Mouse (Mus musculus): ENCODE results near the gene Tbc1d10c. TPM values are rescaled to one million over a fixed set of nuclear protein-coding genes. Genes with fewer than 3 reads are reported as not detected.

Tbc1d10c gene
- total RNA-seq, 2 experiments from 2014 or later = 9.3 to 30.7 TPM

Other genes starting within 250 kb of the Tbc1d10c start
Only the 30 nearest of the 31 such genes appear.
- gene Aldh3b3, start 232.6 kb downstream of the Tbc1d10c start, total RNA-seq (2014; fragmentation: Nextera tagmentation) = not detected in 2 replicates
- not detected in 2 replicates for gene Aldh3b3, start 232.6 kb downstream of the Tbc1d10c start, total RNA-seq (2017)
- gene Aldh3b2, start 219.0 kb downstream of the Tbc1d10c start, total RNA-seq (2014; fragmentation: Nextera tagmentation) = 0.50 TPM in 1 of 2 replicates, not detected in the other
- gene Aldh3b2, start 219.0 kb downstream of the Tbc1d10c start, total RNA-seq (2017) = 0.99 TPM in 1 of 2 replicates, not detected in the other
- gene Acy3, start 204.7 kb downstream of the Tbc1d10c start, total RNA-seq (2014; fragmentation: Nextera tagmentation) = 5.6 and 8.0 TPM in 2 replicates
- 2.3 and 2.5 TPM in 2 replicates for gene Acy3, start 204.7 kb downstream of the Tbc1d10c start, total RNA-seq (2017)
- not detected in 2 replicates for gene Tbx10, start 198.5 kb downstream of the Tbc1d10c start, total RNA-seq (2014; fragmentation: Nextera tagmentation)
- not detected in 2 replicates for gene Tbx10, start 198.5 kb downstream of the Tbc1d10c start, total RNA-seq (2017)
- 21.5 and 29.8 TPM in 2 replicates for gene Nudt8, start 190.7 kb downstream of the Tbc1d10c start, total RNA-seq (2014; fragmentation: Nextera tagmentation)
- gene Nudt8, start 190.7 kb downstream of the Tbc1d10c start, total RNA-seq (2017) = 19.5 and 21.1 TPM in 2 replicates
- 1.9 and 5.4 TPM in 2 replicates for gene Gm49405, start 190.7 kb downstream of the Tbc1d10c start, total RNA-seq (2014; fragmentation: Nextera tagmentation)
- 1.5 and 2.0 TPM in 2 replicates for gene Gm49405, start 190.7 kb downstream of the Tbc1d10c start, total RNA-seq (2017)
- gene Doc2g, start 188.0 kb downstream of the Tbc1d10c start, total RNA-seq (2014; fragmentation: Nextera tagmentation) = 2.1 and 7.4 TPM in 2 replicates
- 3.8 and 4.0 TPM in 2 replicates for gene Doc2g, start 188.0 kb downstream of the Tbc1d10c start, total RNA-seq (2017)
- 210 and 232 TPM in 2 replicates for gene Ndufv1, start 178.5 kb downstream of the Tbc1d10c start, total RNA-seq (2014; fragmentation: Nextera tagmentation)
- gene Ndufv1, start 178.5 kb downstream of the Tbc1d10c start, total RNA-seq (2017) = 285 and 306 TPM in 2 replicates
- gene Gstp1, start 153.3 kb downstream of the Tbc1d10c start, total RNA-seq (2014; fragmentation: Nextera tagmentation) = 623 and 805 TPM in 2 replicates
- gene Gstp1, start 153.3 kb downstream of the Tbc1d10c start, total RNA-seq (2017) = 123 and 220 TPM in 2 replicates
- gene Gstp2, start 145.3 kb downstream of the Tbc1d10c start, total RNA-seq (2014; fragmentation: Nextera tagmentation) = not detected in 2 replicates
- not detected in 2 replicates for gene Gstp2, start 145.3 kb downstream of the Tbc1d10c start, total RNA-seq (2017)
- gene Gstp3, start 131.7 kb downstream of the Tbc1d10c start, total RNA-seq (2014; fragmentation: Nextera tagmentation) = 28.5 and 40.7 TPM in 2 replicates
- 16.4 and 37.6 TPM in 2 replicates for gene Gstp3, start 131.7 kb downstream of the Tbc1d10c start, total RNA-seq (2017)
- not detected in 2 replicates for gene Cabp2, start 109.7 kb downstream of the Tbc1d10c start, total RNA-seq (2014; fragmentation: Nextera tagmentation)
- not detected in 2 replicates for gene Cabp2, start 109.7 kb downstream of the Tbc1d10c start, total RNA-seq (2017)
- 65.1 and 75.8 TPM in 2 replicates for gene Cdk2ap2, start 94.1 kb downstream of the Tbc1d10c start, total RNA-seq (2014; fragmentation: Nextera tagmentation)
- gene Cdk2ap2, start 94.1 kb downstream of the Tbc1d10c start, total RNA-seq (2017) = 6.7 and 16.1 TPM in 2 replicates
- gene Pitpnm1, start 91.3 kb downstream of the Tbc1d10c start, total RNA-seq (2014; fragmentation: Nextera tagmentation) = 42.3 and 44.1 TPM in 2 replicates
- 7.4 and 7.7 TPM in 2 replicates for gene Pitpnm1, start 91.3 kb downstream of the Tbc1d10c start, total RNA-seq (2017)
- 25.9 and 31.2 TPM in 2 replicates for gene Aip, start 65.4 kb downstream of the Tbc1d10c start, total RNA-seq (2014; fragmentation: Nextera tagmentation)
- gene Aip, start 65.4 kb downstream of the Tbc1d10c start, total RNA-seq (2017) = 16.9 and 23.2 TPM in 2 replicates
- not detected in 2 replicates for gene Gpr152, start 51.5 kb downstream of the Tbc1d10c start, total RNA-seq (2014; fragmentation: Nextera tagmentation)
- gene Gpr152, start 51.5 kb downstream of the Tbc1d10c start, total RNA-seq (2017) = not detected in 2 replicates
- gene Cabp4, start 47.3 kb downstream of the Tbc1d10c start, total RNA-seq (2014; fragmentation: Nextera tagmentation) = 0.39 and 1.5 TPM in 2 replicates
- not detected in 2 replicates for gene Cabp4, start 47.3 kb downstream of the Tbc1d10c start, total RNA-seq (2017)
- gene Coro1b, start 42.7 kb downstream of the Tbc1d10c start, total RNA-seq (2014; fragmentation: Nextera tagmentation) = 103 and 123 TPM in 2 replicates
- gene Coro1b, start 42.7 kb downstream of the Tbc1d10c start, total RNA-seq (2017) = 42.8 and 97.1 TPM in 2 replicates
- gene Ptprcap, start 37.7 kb downstream of the Tbc1d10c start, total RNA-seq (2014; fragmentation: Nextera tagmentation) = 53.0 and 63.6 TPM in 2 replicates
- gene Ptprcap, start 37.7 kb downstream of the Tbc1d10c start, total RNA-seq (2017) = 104 and 112 TPM in 2 replicates
- gene Rps6kb2, start 27.9 kb downstream of the Tbc1d10c start, total RNA-seq (2014; fragmentation: Nextera tagmentation) = 60.4 and 60.9 TPM in 2 replicates
- gene Rps6kb2, start 27.9 kb downstream of the Tbc1d10c start, total RNA-seq (2017) = 14.7 and 39.7 TPM in 2 replicates
- 8.1 and 10.9 TPM in 2 replicates for gene Carns1, start 15.8 kb downstream of the Tbc1d10c start, total RNA-seq (2014; fragmentation: Nextera tagmentation)
- gene Carns1, start 15.8 kb downstream of the Tbc1d10c start, total RNA-seq (2017) = 0.19 and 1.0 TPM in 2 replicates
- gene Ppp1ca, start 781 bp upstream of the Tbc1d10c start, total RNA-seq (2014; fragmentation: Nextera tagmentation) = 392 and 411 TPM in 2 replicates
- 411 and 530 TPM in 2 replicates for gene Ppp1ca, start 781 bp upstream of the Tbc1d10c start, total RNA-seq (2017)
- 35.5 and 47.7 TPM in 2 replicates for gene Rad9a, start 10.4 kb upstream of the Tbc1d10c start, total RNA-seq (2014; fragmentation: Nextera tagmentation)
- 17.5 and 29.6 TPM in 2 replicates for gene Rad9a, start 10.4 kb upstream of the Tbc1d10c start, total RNA-seq (2017)
- gene Clcf1, start 23.0 kb upstream of the Tbc1d10c start, total RNA-seq (2014; fragmentation: Nextera tagmentation) = 4.6 and 6.9 TPM in 2 replicates
- gene Clcf1, start 23.0 kb upstream of the Tbc1d10c start, total RNA-seq (2017) = 0.99 TPM in 1 of 2 replicates, not detected in the other
- gene AC109138.7, start 23.1 kb upstream of the Tbc1d10c start, total RNA-seq (2014; fragmentation: Nextera tagmentation) = 2.1 TPM in 1 of 2 replicates, not detected in the other
- gene AC109138.7, start 23.1 kb upstream of the Tbc1d10c start, total RNA-seq (2017) = not detected in 2 replicates
- 20.0 and 22.3 TPM in 2 replicates for gene Pold4, start 40.6 kb upstream of the Tbc1d10c start, total RNA-seq (2014; fragmentation: Nextera tagmentation)
- gene Pold4, start 40.6 kb upstream of the Tbc1d10c start, total RNA-seq (2017) = 27.2 and 28.2 TPM in 2 replicates
- 5.9 and 27.6 TPM in 2 replicates for gene Ssh3, start 77.9 kb upstream of the Tbc1d10c start, total RNA-seq (2014; fragmentation: Nextera tagmentation)
- gene Ssh3, start 77.9 kb upstream of the Tbc1d10c start, total RNA-seq (2017) = 7.0 and 8.6 TPM in 2 replicates
- 1.0 and 2.2 TPM in 2 replicates for gene Ankrd13d, start 91.9 kb upstream of the Tbc1d10c start, total RNA-seq (2014; fragmentation: Nextera tagmentation)
- 0.61 TPM in 1 of 2 replicates, not detected in the other for gene Ankrd13d, start 91.9 kb upstream of the Tbc1d10c start, total RNA-seq (2017)
- 103 and 118 TPM in 2 replicates for gene Grk2, start 114.9 kb upstream of the Tbc1d10c start, total RNA-seq (2014; fragmentation: Nextera tagmentation)
- gene Grk2, start 114.9 kb upstream of the Tbc1d10c start, total RNA-seq (2017) = 81.8 and 93.1 TPM in 2 replicates
- gene Kdm2a, start 207.0 kb upstream of the Tbc1d10c start, total RNA-seq (2014; fragmentation: Nextera tagmentation) = 74.8 and 89.7 TPM in 2 replicates
- gene Kdm2a, start 207.0 kb upstream of the Tbc1d10c start, total RNA-seq (2017) = 49.0 and 79.7 TPM in 2 replicates